Mouse (Mus musculus) kidney, embryonic 14.5 days (tissue): ENCODE data around the gene Olfr1233. TPM values are rescaled to one million over a fixed set of nuclear protein-coding genes. Genes with fewer than 3 reads are reported as not detected.

Source experiments
- ATAC-seq: fragments of 200-750 bp; cut with Nextera tagmentation; 2 replicates; pipeline ENCODE4 v1.8.0; 2017; ENCODE audit warnings: moderate number of reproducible peaks, mild to moderate bottlenecking, moderate TSS enrichment, moderate library complexity; ENCODE audit not compliant: low FRiP score, low TSS enrichment
- H3K27ac ChIP-seq: fragments of 300-500 bp; sonication (generic); 2 replicates; pipeline ENCODE4 v1.5.1; 2014; ENCODE audit warnings: low read depth, mild to moderate bottlenecking, low read length, moderate library complexity, mixed read lengths
- H3K27me3 ChIP-seq: fragments of 300-500 bp; sonication (generic); 2 replicates; pipeline ENCODE4 v1.6.1; 2014; ENCODE audit warnings: mild to moderate bottlenecking, low read length; ENCODE audit not compliant: control insufficient read depth, insufficient read depth
- H3K36me3 ChIP-seq: fragments of 300-500 bp; sonication (generic); 2 replicates; pipeline ENCODE4 v1.6.1; 2014; ENCODE audit warnings: low read length, mixed read lengths; ENCODE audit not compliant: control insufficient read depth, insufficient read depth
- H3K4me1 ChIP-seq: fragments of 300-500 bp; sonication (generic); 2 replicates; pipeline ENCODE4 v1.6.1; 2014; ENCODE audit warnings: low read length, mixed read lengths; ENCODE audit not compliant: control insufficient read depth, insufficient read depth
- H3K4me2 ChIP-seq: fragments of 300-500 bp; sonication (generic); replicated peaks from 2 replicates; pipeline ENCODE4 v1.6.1; 2014; ENCODE audit warnings: low read depth, mild to moderate bottlenecking, low read length
- H3K4me3 ChIP-seq: fragments of 300-500 bp; sonication (generic); 2 replicates; pipeline ENCODE4 v1.5.1; 2014; ENCODE audit warnings: mild to moderate bottlenecking, low read length
- H3K9ac ChIP-seq: fragments of 300-500 bp; sonication (generic); 2 replicates; pipeline ENCODE4 v1.6.1; 2014; ENCODE audit warnings: low read depth, mild to moderate bottlenecking, low read length, moderate library complexity
- H3K9me3 ChIP-seq: fragments of 300-500 bp; sonication (generic); 2 replicates; pipeline ENCODE4 v1.6.1; 2016; ENCODE audit warnings: low read length; ENCODE audit not compliant: control insufficient read depth
- WGBS: fragments of 180-500 bp; shearing (Covaris S2); extraction: QIAGEN DNeasy Blood & Tissue Kit; methylation state at CpG from one replicate; pipeline ENCODE4 v1.1.7; 2014; 5-methylcytosine and 5-hydroxymethylcytosine counted together
- polyA plus RNA-seq: library from polyadenylated mRNA; unstranded; fragments of >200 nt; fragmentation: Nextera tagmentation; extraction: Ambion mirVana; gene quantifications from 2 replicates; pipeline ENCODE4 v1.2.1, GENCODE M21; 2014

Gene Olfr1233
- not detected in 2 replicates for polyA plus RNA-seq

GRCm38 (mm10) chr2:89342298-89342697, at the start of gene Olfr1233:
Gene Olfr1233, minus strand, starts transcription at chr2:89342398.
- H3K4me2 ChIP-seq = no peak within 1 kb of the TSS
- no peaks in the 10 kb centered on the region for H3K27me3 ChIP-seq
- H3K9me3 ChIP-seq = no peaks in the 10 kb centered on the region
- no peak within 1 kb of the TSS for H3K4me3 ChIP-seq
- ATAC-seq = no peak
- H3K4me1 ChIP-seq = no peaks in the 10 kb centered on the region
- H3K27ac ChIP-seq = no peak within 1 kb of the TSS
- no peaks in the 10 kb centered on the region for H3K36me3 ChIP-seq
- no peak within 1 kb of the TSS for H3K9ac ChIP-seq

DNA sequence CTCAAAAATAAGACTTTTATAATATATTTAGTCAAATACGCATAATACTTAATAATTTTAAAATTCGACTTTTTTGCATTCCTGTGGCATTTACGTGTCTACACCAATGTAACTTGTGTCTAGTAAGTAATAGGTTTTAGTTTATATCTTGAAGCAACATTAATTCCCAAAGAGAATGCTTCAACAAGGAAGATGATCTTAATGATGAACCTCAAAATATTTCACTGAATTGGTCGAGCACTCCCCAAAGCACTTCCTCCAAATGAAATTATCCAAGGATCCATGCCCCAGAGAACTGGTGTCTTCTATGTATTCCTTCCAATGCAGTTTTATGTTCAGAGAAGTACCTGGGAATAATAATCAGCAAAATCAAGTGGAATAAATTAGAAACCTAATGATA, 22.6 kb upstream of the Olfr1233 start, which contains the start of gene Olfr1234:
Gene Olfr1234 (minus strand): TSS at position 101 of the 400 bp plus-strand sequence.
- no peaks in the 10 kb centered on the region for H3K4me1 ChIP-seq
- no peak within 1 kb of the TSS for H3K4me3 ChIP-seq
- no peak for ATAC-seq
- no peaks in the 10 kb centered on the region for H3K9me3 ChIP-seq
- no peak within 1 kb of the TSS for H3K27ac ChIP-seq
- H3K36me3 ChIP-seq = no peaks in the 10 kb centered on the region
- no peak within 1 kb of the TSS for H3K9ac ChIP-seq
- no peaks in the 10 kb centered on the region for H3K27me3 ChIP-seq
- 86% methylated on average over 4 of the region's 4 CpGs for WGBS
- H3K4me2 ChIP-seq = no peak within 1 kb of the TSS

DNA sequence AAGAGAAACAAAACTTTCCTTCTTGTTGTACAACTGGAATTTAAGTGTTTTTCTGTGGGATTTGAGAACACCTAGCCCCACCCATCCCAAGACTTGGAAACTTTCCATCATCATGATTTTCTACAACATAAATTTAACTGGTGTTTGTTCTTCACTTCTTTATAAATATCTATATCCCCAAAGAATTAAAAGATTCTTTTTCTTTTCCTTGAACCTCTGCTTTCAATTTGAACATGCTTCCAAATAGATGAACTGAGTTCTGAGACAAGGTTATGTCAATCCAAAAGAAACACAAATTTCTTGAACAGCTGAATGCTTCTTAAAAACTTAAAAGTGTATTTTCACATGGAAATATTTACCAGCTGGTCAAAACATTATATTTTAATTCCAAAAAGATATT, 12.6 kb downstream of the Olfr1233 start, which contains the start of gene Olfr1232:
Gene Olfr1232 (minus strand): TSS at position 101 of the 400 bp plus-strand sequence.
- no peak within 1 kb of the TSS for H3K4me2 ChIP-seq
- no peak for ATAC-seq
- no peak within 1 kb of the TSS for H3K9ac ChIP-seq
- no peaks in the 10 kb centered on the region for H3K4me1 ChIP-seq
- no peak within 1 kb of the TSS for H3K4me3 ChIP-seq
- no peaks in the 10 kb centered on the region for H3K36me3 ChIP-seq
- H3K27me3 ChIP-seq = no peaks in the 10 kb centered on the region
- H3K9me3 ChIP-seq = no peaks in the 10 kb centered on the region
- H3K27ac ChIP-seq = no peak within 1 kb of the TSS

- H3K27ac ChIP-seq = no peak within 1 kb of the TSS
- H3K9me3 ChIP-seq = no peaks in the 10 kb centered on the region
- no peaks in the 10 kb centered on the region for H3K27me3 ChIP-seq
- no peak within 1 kb of the TSS for H3K9ac ChIP-seq
- ATAC-seq = no peak
- no peaks in the 10 kb centered on the region for H3K4me1 ChIP-seq
- no peak within 1 kb of the TSS for H3K4me3 ChIP-seq
- H3K4me2 ChIP-seq = no peak within 1 kb of the TSS
- 83% methylated on average over 2 of the region's 2 CpGs for WGBS
- H3K36me3 ChIP-seq = no peaks in the 10 kb centered on the region
These were observed 35.2 kb downstream of the Olfr1233 start, which contains the start of gene Olfr1231 for GRCm38 (mm10) chr2:89306974-89307373. Gene Olfr1231, minus strand, starts transcription at chr2:89307074.

DNA sequence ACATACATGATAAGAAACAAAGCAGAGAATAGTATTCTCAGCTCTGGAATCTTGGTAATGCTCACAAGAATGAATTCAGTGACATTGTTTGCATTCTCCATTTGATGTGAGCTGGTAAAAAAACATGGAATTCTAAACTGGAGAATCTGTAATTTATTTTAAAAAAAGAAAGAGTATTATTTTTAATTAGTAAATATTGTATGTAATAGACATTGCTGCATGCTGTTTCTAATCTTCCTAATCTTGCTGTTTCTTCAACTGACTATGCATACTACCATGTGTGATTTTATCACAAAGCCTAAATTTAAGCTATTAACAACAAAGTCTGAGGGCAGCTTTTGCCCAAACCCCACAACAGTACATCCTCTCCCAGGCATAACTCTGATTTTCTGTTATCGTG, 45.0 kb downstream of the Olfr1233 start, which contains the start of gene Olfr1230:
Gene Olfr1230 (minus strand): TSS at position 101 of the 400 bp plus-strand sequence.
- no peaks in the 10 kb centered on the region for H3K9me3 ChIP-seq
- no peaks in the 10 kb centered on the region for H3K36me3 ChIP-seq
- H3K9ac ChIP-seq = no peak within 1 kb of the TSS
- H3K27me3 ChIP-seq = no peaks in the 10 kb centered on the region
- H3K4me1 ChIP-seq = no peaks in the 10 kb centered on the region
- H3K4me3 ChIP-seq = no peak within 1 kb of the TSS
- 83% methylated on average over 1 of the region's 1 CpGs for WGBS
- no peak within 1 kb of the TSS for H3K4me2 ChIP-seq
- ATAC-seq = no peak
- H3K27ac ChIP-seq = no peak within 1 kb of the TSS

GRCm38 (mm10) chr2:89287914-89288313, 54.3 kb downstream of the Olfr1233 start, which contains the start of gene Olfr1229:
Gene Olfr1229, minus strand, starts transcription at chr2:89288014.
- H3K27me3 ChIP-seq = no peaks in the 10 kb centered on the region
- no peaks in the 10 kb centered on the region for H3K9me3 ChIP-seq
- no peaks in the 10 kb centered on the region for H3K36me3 ChIP-seq
- no peak within 1 kb of the TSS for H3K27ac ChIP-seq
- no peak within 1 kb of the TSS for H3K4me2 ChIP-seq
- WGBS = 86% methylated on average over 2 of the region's 2 CpGs
- H3K9ac ChIP-seq = no peak within 1 kb of the TSS
- H3K4me1 ChIP-seq = no peaks in the 10 kb centered on the region
- no peak for ATAC-seq
- H3K4me3 ChIP-seq = no peak within 1 kb of the TSS

Other genes starting within 250 kb of the Olfr1233 start
- not detected in 2 replicates for gene Olfr1220, start 235.6 kb downstream of the Olfr1233 start, polyA plus RNA-seq
- not detected in 2 replicates for gene Olfr1221, start 225.1 kb downstream of the Olfr1233 start, polyA plus RNA-seq
- gene Olfr1222, start 209.3 kb downstream of the Olfr1233 start, polyA plus RNA-seq = not detected in 2 replicates
- gene Olfr1223, start 190.8 kb downstream of the Olfr1233 start, polyA plus RNA-seq = not detected in 2 replicates
- gene Olfr1224-ps1, start 178.3 kb downstream of the Olfr1233 start, polyA plus RNA-seq = not detected in 2 replicates
- gene Olfr1225, start 167.7 kb downstream of the Olfr1233 start, polyA plus RNA-seq = not detected in 2 replicates
- not detected in 2 replicates for gene Olfr1226, start 142.3 kb downstream of the Olfr1233 start, polyA plus RNA-seq
- gene Olfr1228, start 88.3 kb downstream of the Olfr1233 start, polyA plus RNA-seq = not detected in 2 replicates
- gene Olfr1229, start 54.4 kb downstream of the Olfr1233 start, polyA plus RNA-seq = not detected in 2 replicates
- not detected in 2 replicates for gene Olfr1230, start 45.1 kb downstream of the Olfr1233 start, polyA plus RNA-seq
- gene Olfr1231, start 35.3 kb downstream of the Olfr1233 start, polyA plus RNA-seq = not detected in 2 replicates
- not detected in 2 replicates for gene Olfr1232, start 12.7 kb downstream of the Olfr1233 start, polyA plus RNA-seq
- gene Olfr1234, start 22.5 kb upstream of the Olfr1233 start, polyA plus RNA-seq = not detected in 2 replicates
- gene Olfr1238, start 67.3 kb upstream of the Olfr1233 start, polyA plus RNA-seq = not detected in 2 replicates
- gene Olfr1239, start 78.0 kb upstream of the Olfr1233 start, polyA plus RNA-seq = not detected in 2 replicates
- gene Olfr1240, start 100.6 kb upstream of the Olfr1233 start, polyA plus RNA-seq = not detected in 2 replicates
- not detected in 2 replicates for gene Olfr1241, start 144.7 kb upstream of the Olfr1233 start, polyA plus RNA-seq
- gene Olfr1242, start 155.9 kb upstream of the Olfr1233 start, polyA plus RNA-seq = not detected in 2 replicates
- not detected in 2 replicates for gene Olfr1243, start 189.1 kb upstream of the Olfr1233 start, polyA plus RNA-seq
- not detected in 2 replicates for gene Olfr1245, start 236.0 kb upstream of the Olfr1233 start, polyA plus RNA-seq